Mouse (Mus musculus): ENCODE measurements at regions not wholly inside any gene's neighbourhood (a gene's known extent, or its start where the extent isn't known, plus 50 kb on each side); places are given as distances from the start of the nearest gene placed in this dataset.

DNA sequence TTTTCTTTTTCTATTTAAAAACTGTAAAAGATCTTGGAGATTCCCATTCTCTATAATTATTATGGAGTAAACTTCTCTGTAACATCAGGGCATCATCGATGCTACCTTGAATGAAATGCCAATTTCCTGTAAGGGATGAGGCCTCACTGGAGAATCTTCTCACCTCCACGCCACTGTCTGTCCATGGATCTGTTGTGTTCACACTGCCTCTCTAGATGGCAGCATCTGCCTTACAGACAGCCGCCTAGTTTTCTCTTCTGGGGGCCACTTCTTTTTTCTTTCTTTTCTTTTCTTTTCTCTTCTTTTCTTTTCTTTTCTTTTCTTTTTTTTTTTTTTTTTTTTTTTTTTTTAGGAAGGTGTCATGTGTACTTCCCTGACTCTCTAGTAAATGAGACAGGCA, 310.8 kb upstream of the Fam241a start:
- H3K36me3 ChIP-seq, result no peaks in the 10 kb centered on the region
- no peak overlapping the region for H3K4me3 ChIP-seq
- no peaks in the 10 kb centered on the region for H3K4me1 ChIP-seq
- no peaks in the 10 kb centered on the region for H3K9me3 ChIP-seq (replicated peaks)
- WGBS, result 61% methylated on average over 3 of the region's 3 CpGs
- H3K27me3 ChIP-seq (ENCODE audit: low read depth, poor library complexity, severe bottlenecking), result no peaks in the 10 kb centered on the region
- DNase-seq (ENCODE audit: low spot score), result no peak
- no peak overlapping the region for H3K27ac ChIP-seq

DNA sequence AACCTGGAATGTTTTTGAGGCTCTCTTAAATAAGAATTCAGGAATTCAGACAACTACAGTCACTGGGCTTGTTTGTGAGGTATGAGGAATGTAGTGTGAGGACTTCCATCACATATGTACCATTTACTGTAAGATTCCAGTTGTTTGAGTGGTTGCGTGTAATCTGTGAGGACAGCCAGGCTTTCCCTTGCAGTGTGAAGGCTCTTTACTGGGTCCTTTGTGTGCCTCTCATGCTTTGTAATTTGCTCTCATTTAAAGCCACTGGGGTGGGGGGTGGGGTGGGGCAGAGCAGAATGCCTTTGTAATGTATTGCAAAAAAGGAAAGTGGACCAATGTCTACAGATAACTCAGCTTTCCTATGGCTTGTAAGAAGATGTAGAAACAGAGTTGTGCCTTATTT, 310.4 kb upstream of the Fam241a start:
- no peaks in the 10 kb centered on the region for H3K9me3 ChIP-seq (replicated peaks)
- H3K27me3 ChIP-seq (ENCODE audit: low read depth, poor library complexity, severe bottlenecking), result no peaks in the 10 kb centered on the region
- H3K36me3 ChIP-seq, result no peaks in the 10 kb centered on the region
- H3K27ac ChIP-seq, result no peak overlapping the region
- 96% methylated on average over 1 of the region's 1 CpGs for WGBS
- no peak overlapping the region for H3K4me3 ChIP-seq
- DNase-seq (ENCODE audit: low spot score), result no peak
- H3K4me1 ChIP-seq, result no peaks in the 10 kb centered on the region

DNA sequence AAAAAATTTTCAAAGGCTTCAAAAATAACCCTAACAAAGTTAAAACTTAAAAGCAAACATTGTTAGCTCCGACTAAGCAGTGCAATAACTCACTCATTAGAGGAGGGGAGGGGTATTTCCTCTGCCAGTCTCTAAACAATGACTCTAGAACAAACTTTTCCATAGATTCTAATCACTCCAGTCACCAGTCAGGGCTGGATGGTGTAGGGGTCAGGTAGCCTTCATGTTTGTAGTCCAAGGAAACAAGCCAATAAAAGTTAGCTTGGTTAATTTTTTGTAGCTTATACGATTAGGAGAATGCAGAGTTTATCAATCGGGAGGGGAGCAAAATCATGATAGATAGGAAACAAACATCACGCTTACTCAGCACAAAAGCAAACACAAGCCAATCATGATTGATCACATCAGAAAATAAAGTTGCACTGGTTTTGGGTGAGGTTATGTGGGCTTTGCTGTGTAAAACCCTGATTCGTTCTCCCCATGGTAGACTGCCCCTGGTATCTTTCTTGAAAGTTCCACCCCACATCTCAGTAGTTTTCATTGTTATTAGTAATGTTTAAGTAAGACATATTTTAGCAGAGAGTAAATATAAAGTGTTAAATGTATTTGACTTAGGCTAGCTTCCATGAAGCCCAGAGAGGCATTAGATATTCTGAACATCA, 304.6 kb upstream of the Fam241a start:
- Histone ChIP-seq H3K36me3 (no peaks in the 10 kb centered on the region), H3K27ac (no peak overlapping the region), H3K27me3 (ENCODE audit: low read depth, poor library complexity, severe bottlenecking) (no peaks in the 10 kb centered on the region), H3K4me3 (no peak overlapping the region), H3K4me1 (peaks cover 14% of the 10 kb centered on the region; the same call in 1 of the 2 replicates), H3K9me3 (replicated peaks) (no peaks in the 10 kb centered on the region)
- no peak for DNase-seq (ENCODE audit: low spot score)
- 78% methylated on average over 5 of the region's 5 CpGs for WGBS

DNA sequence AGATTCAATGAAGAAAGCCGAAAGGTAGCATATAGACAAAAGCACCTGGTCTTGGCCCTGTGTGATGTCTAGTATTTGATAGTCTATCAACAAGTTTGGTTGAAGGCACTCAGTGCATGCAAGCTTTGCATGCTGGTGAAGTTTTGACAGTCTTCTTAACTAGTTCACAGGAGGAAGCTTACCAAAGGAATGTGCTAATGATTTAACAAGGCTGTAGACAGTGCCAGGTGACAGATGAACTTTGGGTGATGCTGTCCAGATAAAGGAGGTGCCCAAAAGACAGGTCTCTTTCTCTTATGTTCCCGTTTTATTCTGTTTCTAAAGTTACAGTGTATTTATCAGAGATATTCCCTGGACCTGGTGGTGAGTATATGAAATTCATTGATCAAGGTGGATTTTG, 303.3 kb upstream of the Fam241a start:
- WGBS, result 57% methylated on average over 2 of the region's 2 CpGs
- Histone ChIP-seq H3K36me3 (no peaks in the 10 kb centered on the region), H3K4me1 (peaks cover 14% of the 10 kb centered on the region; the same call in 1 of the 2 replicates), H3K27me3 (ENCODE audit: low read depth, poor library complexity, severe bottlenecking) (no peaks in the 10 kb centered on the region), H3K9me3 (replicated peaks) (no peaks in the 10 kb centered on the region), H3K27ac (no peak overlapping the region), H3K4me3 (no peak overlapping the region)
- DNase-seq (ENCODE audit: low spot score), result no peak

DNA sequence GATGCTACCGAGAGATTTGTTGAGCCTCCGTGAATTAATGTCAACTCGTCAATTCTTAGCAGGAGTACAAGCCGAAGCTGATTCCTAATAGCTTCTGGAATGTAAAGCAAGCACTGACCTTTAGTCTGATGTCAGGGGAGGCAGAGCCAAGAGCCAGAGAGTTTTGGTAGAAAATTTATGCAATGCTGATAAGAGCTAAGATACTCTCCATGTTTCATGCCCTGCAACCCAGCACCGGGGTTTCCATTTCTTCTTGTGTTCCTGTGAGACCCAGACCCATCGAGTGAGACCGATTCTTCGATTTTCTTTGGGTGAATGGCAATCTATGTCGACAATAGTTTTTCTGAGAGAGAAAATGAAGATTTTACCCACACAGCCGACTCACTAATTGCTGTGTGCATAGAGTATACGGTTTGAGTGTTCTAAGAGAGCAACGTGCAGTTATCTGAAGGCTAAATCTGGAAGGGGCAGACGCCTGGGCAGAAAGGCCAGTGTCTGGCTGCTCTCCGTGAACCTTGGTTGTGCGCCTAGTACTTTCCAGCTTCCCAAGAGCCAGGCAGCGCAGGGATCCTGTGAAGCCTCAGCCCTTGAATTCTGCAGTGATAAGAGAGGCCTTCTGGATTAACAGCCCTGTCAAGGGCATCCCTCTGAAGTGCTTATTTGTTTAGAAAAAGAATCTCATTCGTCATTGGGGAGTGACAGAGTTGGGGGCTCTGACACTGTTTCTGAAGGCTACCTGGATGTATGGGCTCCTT, 296.1 kb upstream of the Fam241a start:
- H3K36me3 ChIP-seq, result no peaks in the 10 kb centered on the region
- no peak overlapping the region for H3K4me3 ChIP-seq
- H3K9me3 ChIP-seq (replicated peaks), result no peaks in the 10 kb centered on the region
- H3K27ac ChIP-seq, result no peak overlapping the region
- peaks cover 17% of the 10 kb centered on the region for H3K4me1 ChIP-seq
- WGBS, result 46% methylated on average over 17 of the region's 17 CpGs
- DNase-seq (ENCODE audit: low spot score), result no peak
- no peaks in the 10 kb centered on the region for H3K27me3 ChIP-seq (ENCODE audit: low read depth, poor library complexity, severe bottlenecking)

DNA sequence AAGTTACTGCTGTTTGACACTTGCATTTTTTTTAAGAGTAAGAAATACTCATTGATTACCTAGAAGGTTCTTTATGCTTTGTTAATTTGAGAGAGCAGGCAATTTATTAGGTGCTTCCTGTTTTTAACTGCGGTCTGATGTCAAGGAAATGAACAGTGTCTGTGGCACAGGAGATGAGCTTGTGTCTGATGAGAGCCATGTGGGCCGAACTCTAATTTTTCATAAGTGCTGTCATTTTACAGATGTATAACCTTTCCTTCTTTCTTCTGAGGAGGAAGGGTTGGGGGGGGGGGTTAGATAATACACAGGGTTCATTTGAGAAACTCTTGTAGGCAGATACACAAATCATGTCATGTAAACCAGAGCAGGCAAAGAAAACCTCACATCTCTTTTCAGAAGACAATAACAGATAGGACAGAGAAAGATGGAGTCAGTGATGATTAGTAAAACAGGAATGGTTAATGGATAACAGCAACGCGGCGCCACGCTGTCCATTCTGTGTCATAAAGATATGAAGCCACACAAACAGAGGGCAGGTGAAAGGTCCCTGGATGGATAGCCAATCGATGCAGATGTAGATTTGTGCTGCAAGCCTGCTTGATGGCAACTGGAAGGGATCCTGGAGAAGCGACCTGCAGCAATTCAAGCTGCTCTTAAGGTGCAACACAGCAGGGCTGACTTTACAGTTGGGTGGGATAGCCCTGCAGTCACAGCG, 291.4 kb upstream of the Fam241a start:
- Histone ChIP-seq H3K27me3 (ENCODE audit: low read depth, poor library complexity, severe bottlenecking) (no peaks in the 10 kb centered on the region), H3K27ac (no peak overlapping the region), H3K36me3 (no peaks in the 10 kb centered on the region), H3K4me1 (peaks cover 22% of the 10 kb centered on the region), H3K4me3 (no peak overlapping the region), H3K9me3 (replicated peaks) (no peaks in the 10 kb centered on the region)
- WGBS, result 65% methylated on average over 9 of the region's 9 CpGs
- no peak for DNase-seq (ENCODE audit: low spot score)

DNA sequence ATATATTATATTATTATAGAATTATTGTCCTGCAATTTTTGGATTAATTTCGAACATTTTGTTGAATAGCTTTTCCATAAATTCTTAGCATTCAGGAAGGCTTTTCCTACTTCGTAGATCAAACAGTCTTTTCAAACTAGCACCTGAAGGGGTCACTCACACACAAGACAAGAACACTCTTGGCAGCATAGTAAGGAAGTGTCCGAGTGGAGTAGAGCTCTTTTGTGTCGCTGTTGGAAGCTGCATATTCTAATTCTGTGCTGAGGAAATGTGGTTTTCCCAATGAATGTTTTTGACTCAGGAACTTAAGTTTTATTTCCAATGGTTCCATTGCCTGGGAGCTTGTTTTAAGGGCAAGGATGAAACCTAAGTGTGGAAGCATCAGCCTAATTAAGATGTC, 290.2 kb upstream of the Fam241a start:
- DNase-seq (ENCODE audit: low spot score), result no peak
- no peaks in the 10 kb centered on the region for H3K36me3 ChIP-seq
- no peaks in the 10 kb centered on the region for H3K9me3 ChIP-seq (replicated peaks)
- no peak overlapping the region for H3K27ac ChIP-seq
- H3K4me1 ChIP-seq, result peaks cover 21% of the 10 kb centered on the region
- H3K27me3 ChIP-seq (ENCODE audit: low read depth, poor library complexity, severe bottlenecking), result no peaks in the 10 kb centered on the region
- 13% methylated on average over 4 of the region's 4 CpGs for WGBS
- H3K4me3 ChIP-seq, result no peak overlapping the region

DNA sequence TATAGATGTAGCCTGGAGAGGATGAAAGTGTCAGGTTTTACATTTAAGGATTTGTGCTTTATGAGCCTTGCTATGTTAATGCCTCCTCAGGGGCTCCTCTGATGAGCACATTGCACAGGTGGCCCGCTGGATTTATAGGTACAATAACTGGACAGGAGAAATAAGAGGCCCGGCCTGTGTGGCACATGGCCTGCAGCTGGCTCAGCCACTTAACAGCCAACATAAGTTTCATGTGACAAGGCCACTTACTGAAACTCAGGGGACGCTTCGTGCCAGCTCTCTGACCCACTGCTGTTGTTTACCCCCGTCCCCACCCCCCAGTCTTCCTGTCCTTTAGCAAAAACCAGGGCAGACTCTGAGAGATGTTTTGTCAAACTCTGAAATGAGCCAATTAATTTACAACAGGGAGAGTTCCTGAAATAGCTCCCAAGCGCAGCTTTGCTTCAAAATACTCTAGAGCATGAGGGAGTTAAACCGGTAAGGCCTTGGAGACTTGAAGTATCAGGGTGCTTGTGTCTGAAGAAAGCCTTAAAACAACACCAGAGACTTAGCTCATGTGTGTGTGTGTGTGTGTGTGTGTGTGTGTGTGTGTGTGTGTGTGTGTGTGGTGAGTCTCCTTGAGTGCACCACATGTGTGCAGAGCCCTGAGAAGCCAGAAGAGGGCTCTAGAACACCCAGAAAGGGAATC, 285.2 kb upstream of the Fam241a start:
- Histone ChIP-seq H3K4me3 (no peak overlapping the region), H3K4me1 (peaks cover 21% of the 10 kb centered on the region), H3K36me3 (no peaks in the 10 kb centered on the region), H3K9me3 (replicated peaks) (no peaks in the 10 kb centered on the region), H3K27me3 (ENCODE audit: low read depth, poor library complexity, severe bottlenecking) (no peaks in the 10 kb centered on the region), H3K27ac (peak overlapping the region; percentile 79)
- peak; percentile 82 for DNase-seq (ENCODE audit: low spot score)
- 28% methylated on average over 7 of the region's 7 CpGs for WGBS

DNA sequence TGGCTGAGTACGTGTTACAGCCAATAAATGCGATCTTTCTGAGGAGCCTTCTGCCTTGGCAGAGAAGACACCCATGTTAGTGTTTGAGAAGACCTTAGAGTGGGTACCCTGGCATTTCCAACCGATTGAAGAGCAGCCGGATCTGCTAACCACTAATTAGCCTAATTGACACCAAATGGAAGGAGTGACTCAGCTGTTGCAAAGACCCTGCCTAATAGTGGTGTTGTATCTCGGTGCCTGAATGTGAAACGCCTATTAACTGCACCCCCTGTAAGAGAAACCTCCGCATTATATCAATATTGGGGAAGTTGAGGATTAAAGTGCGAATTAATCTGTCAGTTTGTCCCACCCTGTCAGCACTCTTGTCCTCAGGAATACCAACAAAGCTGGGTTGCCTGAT, 253.1 kb upstream of the Fam241a start:
- Histone ChIP-seq H3K36me3 (no peaks in the 10 kb centered on the region), H3K27me3 (ENCODE audit: low read depth, poor library complexity, severe bottlenecking) (no peaks in the 10 kb centered on the region), H3K9me3 (replicated peaks) (no peaks in the 10 kb centered on the region), H3K4me1 (peaks cover 10% of the 10 kb centered on the region), H3K27ac (no peak overlapping the region), H3K4me3 (no peak overlapping the region)
- 50% methylated on average over 8 of the region's 8 CpGs for WGBS
- no peak for DNase-seq (ENCODE audit: low spot score)

DNA sequence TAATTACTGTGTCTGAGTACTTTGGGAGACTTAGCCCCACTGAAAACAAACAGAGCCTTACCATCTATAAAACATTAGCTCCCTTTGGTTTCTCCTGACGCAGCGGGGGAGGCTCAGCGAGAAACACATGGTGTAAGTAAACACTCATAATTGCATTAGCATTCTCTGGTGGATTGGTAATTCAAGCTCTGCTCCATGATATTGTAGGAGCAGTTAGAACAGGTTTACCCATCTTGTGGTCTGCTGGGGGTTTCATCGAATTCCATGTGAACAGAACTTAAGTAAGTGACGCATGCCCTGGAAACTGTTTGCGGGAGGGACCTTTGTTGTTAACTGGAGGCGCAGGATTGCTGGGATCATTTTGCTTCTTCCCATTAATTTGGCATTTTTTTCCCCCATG, 249.2 kb upstream of the Fam241a start:
- H3K27ac ChIP-seq, result no peak overlapping the region
- no peaks in the 10 kb centered on the region for H3K36me3 ChIP-seq
- DNase-seq (ENCODE audit: low spot score), result no peak
- H3K9me3 ChIP-seq (replicated peaks), result no peaks in the 10 kb centered on the region
- no peak overlapping the region for H3K4me3 ChIP-seq
- 70% methylated on average over 7 of the region's 7 CpGs for WGBS
- H3K27me3 ChIP-seq (ENCODE audit: low read depth, poor library complexity, severe bottlenecking), result no peaks in the 10 kb centered on the region
- peaks cover 10% of the 10 kb centered on the region for H3K4me1 ChIP-seq

DNA sequence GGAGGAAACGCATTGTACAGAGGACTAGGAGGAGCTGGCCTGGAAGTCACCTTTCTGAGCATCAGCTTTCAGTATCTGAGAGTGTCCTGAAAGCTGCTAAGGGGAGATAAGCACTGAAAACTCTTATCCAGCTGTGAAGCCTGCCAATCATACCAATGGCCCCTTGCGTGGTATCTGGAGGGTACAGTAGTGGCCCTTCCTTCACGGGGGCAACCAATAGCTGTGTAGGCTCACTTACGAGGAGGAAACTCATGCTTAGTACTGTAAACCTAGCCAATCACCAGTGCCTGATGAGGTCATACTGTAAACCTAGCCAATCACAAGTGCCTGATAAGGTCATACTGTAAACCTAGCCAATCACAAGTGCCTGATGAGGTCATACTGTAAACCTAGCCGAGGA, 231.7 kb upstream of the Fam241a start:
- Histone ChIP-seq H3K9me3 (replicated peaks) (no peaks in the 10 kb centered on the region), H3K27me3 (ENCODE audit: low read depth, poor library complexity, severe bottlenecking) (no peaks in the 10 kb centered on the region), H3K4me3 (no peak overlapping the region), H3K36me3 (no peaks in the 10 kb centered on the region), H3K27ac (no peak overlapping the region), H3K4me1 (no peaks in the 10 kb centered on the region)
- no peak for DNase-seq (ENCODE audit: low spot score)
- 90% methylated on average over 5 of the region's 5 CpGs for WGBS

DNA sequence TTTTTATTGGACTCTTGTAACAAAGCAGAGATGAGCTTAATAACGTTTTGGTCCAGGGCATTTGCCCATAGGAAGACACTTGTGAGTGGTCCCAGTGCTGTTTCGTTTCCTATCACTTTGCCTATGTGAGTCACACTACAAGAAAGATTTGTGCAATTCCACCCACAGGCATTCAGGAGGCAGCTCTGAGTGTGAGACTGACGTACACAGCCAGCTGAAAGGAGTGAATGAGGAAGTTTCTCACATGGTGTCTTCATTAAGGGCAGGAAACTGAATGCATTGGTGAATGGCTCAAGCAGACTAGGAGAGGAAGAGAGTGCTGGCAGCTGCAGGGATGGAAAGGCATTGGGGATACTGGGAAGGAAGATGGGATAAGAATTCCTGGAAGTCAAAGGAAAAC, 230.5 kb upstream of the Fam241a start:
- no peak for DNase-seq (ENCODE audit: low spot score)
- no peaks in the 10 kb centered on the region for H3K9me3 ChIP-seq (replicated peaks)
- no peaks in the 10 kb centered on the region for H3K36me3 ChIP-seq
- no peaks in the 10 kb centered on the region for H3K27me3 ChIP-seq (ENCODE audit: low read depth, poor library complexity, severe bottlenecking)
- WGBS, result 74% methylated on average over 3 of the region's 3 CpGs
- no peak overlapping the region for H3K4me3 ChIP-seq
- no peak overlapping the region for H3K27ac ChIP-seq
- no peaks in the 10 kb centered on the region for H3K4me1 ChIP-seq

DNA sequence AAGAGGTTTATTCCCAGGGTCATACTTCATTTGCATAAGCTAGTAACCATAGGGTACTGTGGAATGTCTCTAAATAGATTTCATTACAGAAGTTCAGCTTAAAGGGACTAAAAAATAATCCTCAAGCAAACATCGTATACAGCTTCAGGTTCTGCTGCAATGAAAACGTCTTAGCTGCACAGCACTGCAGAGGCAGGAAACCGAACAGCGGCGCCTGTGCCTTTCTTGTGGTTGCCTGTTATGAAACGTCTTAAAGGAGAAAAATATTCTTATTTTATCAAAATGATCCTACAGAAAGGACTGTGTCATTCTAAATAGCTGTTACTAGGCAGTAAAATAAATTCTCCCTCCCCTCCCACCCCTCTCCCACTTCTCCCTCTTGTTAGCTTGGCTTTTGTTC, 226.0 kb upstream of the Fam241a start:
- Histone ChIP-seq H3K9me3 (replicated peaks) (no peaks in the 10 kb centered on the region), H3K4me1 (no peaks in the 10 kb centered on the region), H3K27me3 (ENCODE audit: low read depth, poor library complexity, severe bottlenecking) (no peaks in the 10 kb centered on the region), H3K36me3 (no peaks in the 10 kb centered on the region), H3K27ac (no peak overlapping the region), H3K4me3 (no peak overlapping the region)
- WGBS, result 86% methylated on average over 6 of the region's 6 CpGs
- no peak for DNase-seq (ENCODE audit: low spot score)
